Mouse (Mus musculus) hindlimb bud, embryonic 11.5 days (tissue): ENCODE measurements at regions not wholly inside any gene's neighbourhood (a gene's known extent, or its start where the extent isn't known, plus 50 kb on each side); places are given as distances from the start of the nearest gene placed in this dataset.

Experiments
- DNase-seq: peaks from one replicate; pipeline ENCODE4 v3.0.0-alpha.2; 2012; ENCODE audit warnings: low read depth, low spot score; ENCODE audit errors: extremely low spot score

GRCm38 (mm10) chr2:72797002-72797718 lies 183.1 kb downstream of the Sp3 start:
- no peak for DNase-seq

GRCm38 (mm10) chr2:72800696-72801095 lies 179.6 kb downstream of the Sp3 start:
- no peak for DNase-seq

GRCm38 (mm10) chr2:72813282-72813974 lies 166.8 kb downstream of the Sp3 start:
- no peak for DNase-seq

GRCm38 (mm10) chr2:72825251-72825650 lies 155.0 kb downstream of the Sp3 start:
- DNase-seq: no peak

GRCm38 (mm10) chr2:72829139-72829538 lies 151.1 kb downstream of the Sp3 start:
- DNase-seq: no peak

GRCm38 (mm10) chr2:72832770-72833169 lies 147.5 kb downstream of the Sp3 start:
- no peak for DNase-seq

GRCm38 (mm10) chr2:72838085-72838727 lies 142.0 kb downstream of the Sp3 start:
- no peak for DNase-seq

- no peak for DNase-seq
Observed at GRCm38 (mm10) chr2:72839673-72840072, 140.6 kb downstream of the Sp3 start.

- no peak for DNase-seq
Observed at GRCm38 (mm10) chr2:72841367-72841766, 138.9 kb downstream of the Sp3 start.

- DNase-seq: no peak
Observed at GRCm38 (mm10) chr2:72843610-72844009, 136.6 kb downstream of the Sp3 start.

GRCm38 (mm10) chr2:72849441-72850192 lies 130.6 kb downstream of the Sp3 start:
- no peak for DNase-seq

GRCm38 (mm10) chr2:72852509-72852908 lies 127.7 kb downstream of the Sp3 start:
- no peak for DNase-seq

- DNase-seq: no peak
Observed at GRCm38 (mm10) chr2:72855276-72855970, 124.8 kb downstream of the Sp3 start.

- no peak for DNase-seq
Observed at GRCm38 (mm10) chr2:72855971-72856755, 124.1 kb downstream of the Sp3 start.

GRCm38 (mm10) chr2:72857377-72857776 lies 122.9 kb downstream of the Sp3 start:
- no peak for DNase-seq

GRCm38 (mm10) chr2:72865462-72866365 lies 114.5 kb downstream of the Sp3 start:
- DNase-seq: no peak

GRCm38 (mm10) chr2:72866366-72866688 lies 113.9 kb downstream of the Sp3 start:
- no peak for DNase-seq

GRCm38 (mm10) chr2:72868173-72868572 lies 112.1 kb downstream of the Sp3 start:
- DNase-seq: no peak

- DNase-seq: no peak
Observed at GRCm38 (mm10) chr2:72871836-72872235, 108.4 kb downstream of the Sp3 start.
